Mouse (Mus musculus) kidney, embryonic 15.5 days (tissue): ENCODE measurements around the gene Capzb. TPM values are rescaled to one million over a fixed set of nuclear protein-coding genes. Genes with fewer than 3 reads are reported as not detected.

Experiments
- ATAC-seq: fragments of 200-750 bp; cut with Nextera tagmentation; replicated peaks from 2 replicates; pipeline ENCODE4 v1.8.0; 2017; ENCODE audit warnings: moderate TSS enrichment; ENCODE audit not compliant: low FRiP score
- H3K27ac ChIP-seq: fragments of 300-500 bp; sonication (generic); 2 replicates; pipeline ENCODE4 v1.5.1; 2015; ENCODE audit warnings: mild to moderate bottlenecking, inconsistent platforms
- H3K27me3 ChIP-seq: fragments of 300-500 bp; sonication (generic); 2 replicates; pipeline ENCODE4 v1.6.1; 2015; ENCODE audit warnings: inconsistent platforms
- H3K36me3 ChIP-seq: fragments of 300-500 bp; sonication (generic); 2 replicates; pipeline ENCODE4 v1.6.1; 2015; ENCODE audit warnings: inconsistent platforms
- H3K4me1 ChIP-seq: fragments of 300-500 bp; sonication (generic); 2 replicates; pipeline ENCODE4 v1.6.1; 2015; ENCODE audit warnings: inconsistent platforms
- H3K4me2 ChIP-seq: fragments of 300-500 bp; sonication (generic); 2 replicates; pipeline ENCODE4 v1.6.1; 2015; ENCODE audit warnings: moderate library complexity, mild to moderate bottlenecking, inconsistent platforms
- H3K4me3 ChIP-seq: fragments of 300-500 bp; sonication (generic); replicated peaks from 2 replicates; pipeline ENCODE4 v1.5.1; 2015; ENCODE audit warnings: mild to moderate bottlenecking, inconsistent platforms
- H3K9ac ChIP-seq: fragments of 300-500 bp; sonication (generic); 2 replicates; pipeline ENCODE4 v1.6.1; 2015; ENCODE audit warnings: mild to moderate bottlenecking, inconsistent platforms
- H3K9me3 ChIP-seq: fragments of 300-500 bp; sonication (generic); replicated peaks from 2 replicates; pipeline ENCODE4 v1.6.1; 2016; ENCODE audit warnings: inconsistent platforms
- WGBS: fragments of 180-500 bp; shearing (Covaris S2); methylation state at CpG from one replicate; pipeline ENCODE4 v1.1.7; 2015; ENCODE audit warnings: mixed read lengths; 5-methylcytosine and 5-hydroxymethylcytosine counted together
- polyA plus RNA-seq: library from polyadenylated mRNA; unstranded; fragments of >200 nt; fragmentation: Nextera tagmentation; extraction: Ambion mirVana; gene quantifications from 2 replicates; pipeline ENCODE4 v1.2.1, GENCODE M21; 2015

Capzb gene
- polyA plus RNA-seq, 1 experiment from 2014 or later: 395 TPM

- no peak overlapping the region for H3K27ac ChIP-seq
- no peak overlapping the region for H3K9ac ChIP-seq
- no peak overlapping the region for H3K4me2 ChIP-seq
- H3K9me3 ChIP-seq: no peaks in the 10 kb centered on the region
- H3K27me3 ChIP-seq: no peaks in the 10 kb centered on the region
- H3K36me3 ChIP-seq: peaks cover 6% of the 10 kb centered on the region; the same call in 1 of the 2 replicates
- H3K4me3 ChIP-seq: no peak overlapping the region
- no peak for ATAC-seq
- peaks cover 95% of the 10 kb centered on the region for H3K4me1 ChIP-seq
- WGBS: 42% methylated on average over 7 of the region's 7 CpGs
These were observed 55.3 kb downstream of the Capzb start for GRCm38 (mm10) chr4:139247966-139248365.

GRCm38 (mm10) chr4:139248736-139249135 lies 56.0 kb downstream of the Capzb start:
- peaks cover 90% of the 10 kb centered on the region for H3K4me1 ChIP-seq
- no peak overlapping the region for H3K4me3 ChIP-seq
- no peak overlapping the region for H3K4me2 ChIP-seq
- H3K9ac ChIP-seq: no peak overlapping the region
- no peaks in the 10 kb centered on the region for H3K27me3 ChIP-seq
- peak overlapping the region; percentile 66 for H3K27ac ChIP-seq
- H3K36me3 ChIP-seq: peaks cover 6% of the 10 kb centered on the region; the same call in 1 of the 2 replicates
- H3K9me3 ChIP-seq: no peaks in the 10 kb centered on the region
- WGBS: 85% methylated on average over 5 of the region's 5 CpGs
- ATAC-seq: no peak

DNA sequence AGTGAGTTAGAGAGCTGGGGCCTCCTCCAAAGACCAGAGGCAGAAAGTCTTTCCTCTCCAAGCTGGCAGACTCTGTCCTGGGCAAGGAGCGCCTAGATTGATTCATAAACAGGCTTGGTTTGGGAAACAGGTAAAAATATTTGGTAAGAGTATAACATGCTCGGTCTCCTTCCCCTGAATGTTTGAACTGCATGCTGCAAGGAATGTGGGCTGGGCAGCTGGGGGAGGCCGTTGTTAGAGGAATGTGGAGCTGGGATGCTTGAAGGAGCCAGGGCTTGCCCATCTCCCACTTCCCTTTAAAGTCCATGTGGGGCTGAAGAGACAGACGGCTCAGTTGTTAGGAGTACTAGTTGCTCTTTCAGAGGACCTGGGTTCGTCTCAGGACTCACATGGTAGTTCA lies 57.3 kb downstream of the Capzb start:
- Histone ChIP-seq H3K9ac (no peak overlapping the region), H3K36me3 (peaks cover 10% of the 10 kb centered on the region), H3K27ac (peak overlapping the region; percentile 66), H3K4me3 (no peak overlapping the region), H3K27me3 (no peaks in the 10 kb centered on the region), H3K4me2 (no peak overlapping the region), H3K9me3 (no peaks in the 10 kb centered on the region), H3K4me1 (peaks cover 82% of the 10 kb centered on the region)
- WGBS: 33% methylated on average over 5 of the region's 5 CpGs
- no peak for ATAC-seq

DNA sequence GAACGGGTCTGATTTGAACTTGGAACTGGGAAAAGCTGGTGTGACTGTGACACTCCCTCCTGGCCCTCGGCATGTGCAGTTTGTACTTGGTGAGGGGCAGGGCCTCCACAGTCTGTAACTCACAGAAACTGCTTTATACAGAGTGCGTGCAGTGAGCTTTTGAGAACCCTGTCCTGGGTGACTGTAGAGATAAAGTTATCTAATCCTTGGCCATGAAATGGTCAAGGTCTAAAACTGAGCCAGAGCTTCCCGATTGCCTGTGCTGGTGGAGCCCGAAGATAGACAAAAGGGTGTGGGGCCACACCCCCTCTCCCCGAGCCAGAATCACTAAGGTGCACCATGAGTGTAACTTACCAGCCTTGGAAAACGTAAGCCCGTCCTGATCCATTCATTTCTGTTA lies 58.2 kb downstream of the Capzb start:
- Histone ChIP-seq H3K27ac (peak overlapping the region; percentile 66), H3K4me2 (no peak overlapping the region), H3K4me1 (peaks cover 79% of the 10 kb centered on the region), H3K27me3 (no peaks in the 10 kb centered on the region), H3K36me3 (peaks cover 19% of the 10 kb centered on the region), H3K4me3 (no peak overlapping the region), H3K9ac (no peak overlapping the region), H3K9me3 (no peaks in the 10 kb centered on the region)
- 60% methylated on average over 8 of the region's 8 CpGs for WGBS
- ATAC-seq: no peak

- no peaks in the 10 kb centered on the region for H3K9me3 ChIP-seq
- 39% methylated on average over 22 of the region's 22 CpGs for WGBS
- H3K27me3 ChIP-seq: no peaks in the 10 kb centered on the region
- H3K9ac ChIP-seq: no peak overlapping the region
- ATAC-seq: peak; percentile 61; the same call in 1 of the 2 replicates
- H3K4me1 ChIP-seq: peaks cover 68% of the 10 kb centered on the region
- peak overlapping the region; percentile 15; the same call in 1 of the 2 replicates for H3K4me2 ChIP-seq
- H3K36me3 ChIP-seq: peaks cover 23% of the 10 kb centered on the region
- H3K4me3 ChIP-seq: no peak overlapping the region
- peak overlapping the region; percentile 66 for H3K27ac ChIP-seq
These were observed 59.5 kb downstream of the Capzb start for GRCm38 (mm10) chr4:139252051-139252760.

GRCm38 (mm10) chr4:139253206-139253605 lies 60.5 kb downstream of the Capzb start:
- no peak overlapping the region for H3K4me3 ChIP-seq
- H3K4me2 ChIP-seq: no peak overlapping the region
- H3K36me3 ChIP-seq: peaks cover 33% of the 10 kb centered on the region
- H3K4me1 ChIP-seq: peaks cover 60% of the 10 kb centered on the region
- H3K27me3 ChIP-seq: no peaks in the 10 kb centered on the region
- 80% methylated on average over 9 of the region's 9 CpGs for WGBS
- H3K9me3 ChIP-seq: no peaks in the 10 kb centered on the region
- no peak overlapping the region; the same call in 1 of the 2 replicates for H3K27ac ChIP-seq
- H3K9ac ChIP-seq: no peak overlapping the region
- no peak for ATAC-seq

DNA sequence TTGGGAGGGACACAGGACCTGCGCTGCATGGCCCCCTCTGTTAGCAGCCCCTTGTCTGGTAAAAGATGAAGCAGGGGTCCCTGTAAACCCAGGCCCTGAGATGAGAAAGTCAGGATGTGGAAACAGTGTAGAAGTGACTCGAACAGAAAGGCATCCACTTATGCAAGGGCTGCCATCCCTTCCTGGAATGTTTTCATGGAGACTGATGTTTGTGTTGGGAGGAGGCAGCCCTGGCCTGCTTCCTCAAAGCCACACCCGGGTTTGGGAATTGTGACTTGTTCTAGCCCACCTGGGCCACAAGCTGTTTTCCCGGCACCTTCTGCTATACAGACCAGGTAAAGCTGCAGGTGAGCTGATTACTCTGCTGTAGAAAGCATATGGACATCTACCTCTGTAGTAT lies 63.4 kb downstream of the Capzb start:
- H3K27me3 ChIP-seq: no peaks in the 10 kb centered on the region
- H3K9me3 ChIP-seq: no peaks in the 10 kb centered on the region
- no peak overlapping the region for H3K4me2 ChIP-seq
- ATAC-seq: no peak
- H3K27ac ChIP-seq: no peak overlapping the region
- peaks cover 61% of the 10 kb centered on the region for H3K36me3 ChIP-seq
- WGBS: 86% methylated on average over 4 of the region's 4 CpGs
- peaks cover 38% of the 10 kb centered on the region for H3K4me1 ChIP-seq
- no peak overlapping the region for H3K9ac ChIP-seq
- no peak overlapping the region for H3K4me3 ChIP-seq

GRCm38 (mm10) chr4:139256708-139257107 lies 64.0 kb downstream of the Capzb start:
- Histone ChIP-seq H3K4me3 (no peak overlapping the region), H3K27me3 (no peaks in the 10 kb centered on the region), H3K4me2 (no peak overlapping the region), H3K9me3 (no peaks in the 10 kb centered on the region), H3K27ac (no peak overlapping the region), H3K36me3 (peaks cover 67% of the 10 kb centered on the region), H3K9ac (no peak overlapping the region), H3K4me1 (peaks cover 32% of the 10 kb centered on the region)
- 89% methylated on average over 8 of the region's 8 CpGs for WGBS
- no peak for ATAC-seq

DNA sequence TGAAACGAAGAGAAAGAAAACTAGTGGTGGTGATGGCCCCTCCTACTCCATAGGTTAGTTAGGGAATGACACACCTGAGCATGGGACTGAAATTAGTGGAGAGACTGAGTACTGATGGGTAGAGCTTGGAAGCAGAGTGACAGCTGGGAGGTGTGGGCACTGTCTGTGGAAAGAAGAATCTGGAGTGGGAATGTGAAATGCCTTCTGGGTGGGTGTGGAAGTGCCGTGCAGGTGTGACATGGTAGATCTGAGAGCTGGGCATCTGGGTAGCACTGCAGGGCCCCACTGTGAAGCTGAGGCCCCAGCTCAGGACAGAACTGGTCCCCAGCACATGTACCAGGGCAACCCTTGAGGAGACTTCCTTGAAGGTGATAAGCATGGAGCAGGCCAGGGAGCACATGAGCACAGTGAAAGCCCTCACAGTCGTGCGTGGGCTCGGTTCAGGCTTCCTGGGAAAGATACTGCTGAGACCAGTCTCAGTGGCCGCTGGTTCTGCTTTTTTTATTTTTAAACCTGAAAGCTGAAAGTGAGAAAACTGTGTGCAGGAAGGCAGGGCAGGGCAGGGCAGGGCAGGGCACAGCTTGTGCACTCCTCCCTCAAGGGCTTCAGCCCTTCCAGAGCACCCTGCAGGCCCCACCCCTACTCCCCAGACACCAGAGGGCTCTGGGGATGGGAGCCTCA lies 66.1 kb downstream of the Capzb start:
- H3K36me3 ChIP-seq: peaks cover 87% of the 10 kb centered on the region
- peaks cover 17% of the 10 kb centered on the region for H3K4me1 ChIP-seq
- WGBS: 81% methylated on average over 6 of the region's 6 CpGs

DNA sequence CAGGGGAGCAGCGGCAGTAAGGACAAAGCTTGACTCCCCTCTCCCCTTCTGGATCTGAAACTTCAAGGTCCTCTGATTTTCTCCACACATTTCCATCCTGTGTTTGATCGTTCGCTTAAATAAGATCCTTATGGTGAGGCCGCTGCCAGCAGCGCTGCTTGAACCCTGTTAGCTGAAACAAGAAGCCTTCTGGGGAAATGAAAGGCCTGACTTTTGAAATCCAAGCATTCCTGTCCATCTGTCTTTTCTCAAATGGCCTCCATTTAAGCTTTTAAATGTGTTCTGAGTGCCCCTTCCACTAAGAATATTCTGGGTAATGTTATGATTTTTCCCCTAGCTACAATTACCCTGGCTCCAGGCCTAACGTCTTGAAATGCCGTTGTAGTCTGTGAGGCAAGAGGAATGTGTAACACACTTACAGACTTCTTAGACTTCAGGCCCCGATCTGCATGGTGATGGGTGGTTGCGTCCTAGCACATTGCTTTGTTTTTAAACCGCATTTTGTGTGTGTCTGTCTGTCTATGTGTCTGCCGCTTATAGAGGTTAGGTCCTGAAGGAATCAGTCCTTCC lies 66.7 kb downstream of the Capzb start:
- 71% methylated on average over 11 of the region's 11 CpGs for WGBS
- no peak for ATAC-seq
- H3K27ac ChIP-seq: peak overlapping the region; percentile 66

More for the DNA sequence above, 66.1 kb downstream of the Capzb start:
- no peak for ATAC-seq
- no peaks in the 10 kb centered on the region for H3K27me3 ChIP-seq
- H3K4me2 ChIP-seq: no peak overlapping the region
- peak overlapping the region; percentile 66 for H3K27ac ChIP-seq
- no peaks in the 10 kb centered on the region for H3K9me3 ChIP-seq
- no peak overlapping the region for H3K9ac ChIP-seq
- no peak overlapping the region for H3K4me3 ChIP-seq

GRCm38 (mm10) chr4:139262981-139263380 lies 70.3 kb downstream of the Capzb start:
- peaks cover 92% of the 10 kb centered on the region for H3K36me3 ChIP-seq
- H3K27me3 ChIP-seq: no peaks in the 10 kb centered on the region
- H3K27ac ChIP-seq: no peak overlapping the region
- no peak overlapping the region for H3K4me3 ChIP-seq
- 89% methylated on average over 6 of the region's 6 CpGs for WGBS
- H3K4me2 ChIP-seq: no peak overlapping the region
- H3K4me1 ChIP-seq: peaks cover 13% of the 10 kb centered on the region; the same call in 1 of the 2 replicates
- no peak overlapping the region for H3K9ac ChIP-seq
- ATAC-seq: no peak
- no peaks in the 10 kb centered on the region for H3K9me3 ChIP-seq

More for the DNA sequence above, 66.7 kb downstream of the Capzb start:
- H3K27me3 ChIP-seq: no peaks in the 10 kb centered on the region
- no peaks in the 10 kb centered on the region for H3K9me3 ChIP-seq
- H3K36me3 ChIP-seq: peaks cover 93% of the 10 kb centered on the region
- H3K9ac ChIP-seq: no peak overlapping the region
- no peak overlapping the region for H3K4me2 ChIP-seq
- H3K4me3 ChIP-seq: no peak overlapping the region
- peaks cover 13% of the 10 kb centered on the region for H3K4me1 ChIP-seq
